Mouse (Mus musculus): ENCODE measurements around the gene Fzd7.

Gene Fzd7

GRCm38 (mm10) chr1:59472368-59473180 lies 9.7 kb upstream of the Fzd7 start:
- no peak for DNase-seq (ENCODE audit: low spot score in 2 of 2)

DNA sequence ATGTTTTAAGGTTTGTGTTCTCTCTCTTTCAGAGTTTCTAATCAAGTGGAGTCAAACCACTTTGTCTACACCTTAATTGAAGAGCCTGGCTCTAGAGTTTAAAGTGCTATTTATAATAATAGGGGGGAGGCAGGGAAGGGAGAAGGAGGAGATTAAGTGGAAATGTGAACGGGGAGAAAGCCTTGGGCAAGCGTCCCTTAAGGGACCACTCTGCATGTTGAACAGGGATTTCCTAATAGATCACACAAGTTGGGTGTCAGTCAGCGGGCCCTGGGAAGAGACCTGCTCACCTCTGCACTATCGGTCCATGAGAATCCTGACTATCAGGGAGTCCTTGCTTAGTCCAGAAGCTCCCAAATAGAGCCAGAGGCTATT lies 9.1 kb upstream of the Fzd7 start:
- no peak for DNase-seq (ENCODE audit: low spot score in 2 of 2)

DNA sequence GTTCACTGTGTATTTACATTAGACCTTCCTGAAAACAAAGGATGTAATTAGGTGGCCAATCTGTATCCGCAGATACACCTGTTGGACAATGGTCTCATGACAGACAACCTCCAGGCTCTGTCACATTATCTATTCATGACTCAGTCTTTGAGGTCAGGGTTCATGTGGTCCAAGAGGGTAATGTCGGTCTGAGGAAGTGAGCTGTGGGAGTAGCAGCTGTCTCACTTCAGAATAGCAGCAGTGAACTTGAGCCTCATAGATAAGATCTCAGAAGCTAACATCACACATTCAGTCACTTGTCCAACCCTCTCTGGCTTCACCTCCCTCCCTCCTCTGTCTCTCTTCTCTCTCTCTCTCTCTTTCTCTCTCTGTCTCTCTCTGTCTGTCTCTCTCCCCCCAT lies 6.6 kb upstream of the Fzd7 start:
- no peak for DNase-seq (ENCODE audit: low spot score in 2 of 2)

GRCm38 (mm10) chr1:59478911-59479310 lies 3.3 kb upstream of the Fzd7 start:
- no peak for DNase-seq (ENCODE audit: low spot score in 2 of 2)

DNA sequence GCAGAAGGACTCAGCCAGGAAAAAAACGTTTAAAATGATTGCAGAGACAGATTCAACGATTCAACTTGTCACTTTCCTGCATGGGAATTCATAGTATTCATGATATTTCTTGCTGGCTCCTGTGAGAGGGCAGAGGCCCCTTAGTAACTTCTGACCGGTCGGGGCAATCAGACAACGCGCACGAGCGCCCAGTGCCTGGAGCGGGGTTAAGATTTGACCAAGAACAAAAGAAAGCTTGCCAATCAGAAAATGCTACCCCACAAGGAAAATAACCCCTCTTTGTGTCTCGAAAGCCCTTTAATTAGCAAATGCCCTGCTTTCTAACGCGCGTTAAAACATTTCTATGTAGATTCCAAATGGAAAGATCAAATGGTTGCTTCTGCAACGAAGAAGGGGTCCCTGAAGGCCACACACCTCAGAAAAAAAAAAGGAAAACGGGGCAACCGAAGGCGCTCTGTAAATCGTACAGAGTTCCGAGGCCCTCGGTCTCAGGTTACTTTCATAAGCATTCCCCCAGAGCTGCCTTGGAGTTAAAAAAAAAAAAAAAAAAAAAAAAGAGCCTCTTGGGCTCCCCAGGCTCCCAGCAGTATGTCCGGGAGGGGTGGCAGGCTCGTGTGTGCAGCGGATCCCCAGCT lies 1.3 kb upstream of the Fzd7 start:
- no peak for DNase-seq (ENCODE audit: low spot score in 2 of 2)

- peak; percentile 88 to 91 for DNase-seq (ENCODE audit: low spot score in 2 of 2)
Observed at GRCm38 (mm10) chr1:59481456-59482291, 550 bp upstream of the Fzd7 start.

DNA sequence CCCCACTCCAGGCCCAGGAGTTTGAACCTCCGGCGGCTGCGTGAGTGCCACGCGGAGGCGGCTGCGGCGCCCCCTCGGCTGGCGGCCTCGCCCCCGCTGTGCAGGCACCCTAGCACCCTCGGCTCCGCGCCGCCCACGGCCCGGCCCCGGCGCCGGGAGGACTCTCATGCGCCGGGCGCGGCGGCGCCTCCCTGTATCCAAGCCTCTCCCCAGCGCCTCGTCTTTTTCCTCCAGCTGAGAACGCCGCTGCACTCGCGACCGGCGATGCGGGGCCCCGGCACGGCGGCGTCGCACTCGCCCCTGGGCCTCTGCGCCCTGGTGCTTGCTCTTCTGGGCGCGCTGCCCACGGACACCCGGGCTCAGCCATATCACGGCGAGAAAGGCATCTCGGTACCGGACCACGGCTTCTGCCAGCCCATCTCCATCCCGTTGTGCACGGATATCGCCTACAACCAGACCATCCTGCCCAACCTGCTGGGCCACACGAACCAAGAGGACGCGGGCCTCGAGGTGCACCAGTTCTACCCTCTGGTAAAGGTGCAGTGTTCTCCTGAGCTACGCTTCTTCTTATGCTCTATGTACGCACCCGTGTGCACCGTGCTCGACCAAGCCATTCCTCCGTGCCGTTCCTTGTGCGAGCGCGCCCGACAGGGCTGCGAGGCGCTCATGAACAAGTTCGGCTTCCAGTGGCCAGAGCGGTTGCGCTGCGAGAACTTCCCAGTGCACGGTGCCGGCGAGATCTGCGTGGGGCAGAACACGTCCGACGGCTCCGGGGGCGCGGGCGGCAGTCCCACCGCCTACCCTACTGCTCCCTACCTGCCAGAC lies 684 bp downstream of the Fzd7 start:
- peak in 1 of 2 experiments; percentile 2 for DNase-seq (ENCODE audit: low spot score in 2 of 2)

DNA sequence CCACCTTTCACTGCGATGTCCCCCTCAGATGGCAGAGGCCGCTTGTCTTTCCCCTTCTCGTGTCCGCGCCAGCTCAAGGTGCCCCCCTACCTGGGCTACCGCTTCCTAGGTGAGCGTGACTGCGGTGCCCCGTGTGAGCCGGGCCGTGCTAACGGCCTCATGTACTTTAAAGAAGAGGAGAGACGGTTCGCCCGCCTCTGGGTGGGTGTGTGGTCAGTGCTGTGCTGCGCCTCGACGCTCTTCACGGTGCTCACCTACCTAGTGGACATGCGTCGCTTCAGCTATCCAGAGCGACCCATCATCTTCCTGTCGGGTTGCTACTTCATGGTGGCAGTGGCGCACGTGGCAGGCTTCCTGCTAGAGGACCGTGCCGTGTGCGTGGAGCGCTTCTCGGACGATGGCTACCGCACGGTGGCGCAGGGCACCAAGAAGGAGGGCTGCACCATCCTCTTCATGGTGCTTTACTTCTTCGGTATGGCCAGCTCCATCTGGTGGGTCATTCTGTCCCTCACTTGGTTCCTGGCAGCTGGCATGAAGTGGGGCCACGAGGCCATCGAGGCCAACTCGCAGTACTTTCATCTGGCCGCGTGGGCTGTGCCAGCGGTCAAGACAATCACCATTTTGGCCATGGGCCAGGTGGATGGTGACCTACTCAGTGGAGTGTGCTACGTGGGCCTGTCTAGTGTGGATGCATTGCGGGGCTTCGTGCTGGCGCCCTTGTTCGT lies 1.5 kb downstream of the Fzd7 start:
- peak; percentile 16 to 30 for DNase-seq (ENCODE audit: low spot score in 2 of 2)

DNA sequence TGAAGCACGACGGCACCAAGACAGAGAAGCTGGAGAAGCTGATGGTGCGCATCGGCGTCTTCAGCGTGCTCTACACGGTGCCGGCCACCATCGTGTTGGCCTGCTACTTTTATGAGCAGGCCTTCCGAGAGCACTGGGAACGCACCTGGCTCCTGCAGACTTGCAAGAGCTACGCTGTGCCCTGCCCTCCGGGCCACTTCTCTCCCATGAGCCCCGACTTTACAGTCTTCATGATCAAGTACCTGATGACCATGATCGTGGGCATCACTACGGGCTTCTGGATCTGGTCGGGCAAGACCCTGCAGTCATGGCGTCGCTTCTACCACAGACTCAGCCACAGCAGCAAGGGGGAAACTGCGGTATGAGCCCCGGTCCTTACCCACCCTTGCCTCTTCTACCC lies 2.1 kb downstream of the Fzd7 start:
- DNase-seq (ENCODE audit: low spot score in 2 of 2): no peak

DNA sequence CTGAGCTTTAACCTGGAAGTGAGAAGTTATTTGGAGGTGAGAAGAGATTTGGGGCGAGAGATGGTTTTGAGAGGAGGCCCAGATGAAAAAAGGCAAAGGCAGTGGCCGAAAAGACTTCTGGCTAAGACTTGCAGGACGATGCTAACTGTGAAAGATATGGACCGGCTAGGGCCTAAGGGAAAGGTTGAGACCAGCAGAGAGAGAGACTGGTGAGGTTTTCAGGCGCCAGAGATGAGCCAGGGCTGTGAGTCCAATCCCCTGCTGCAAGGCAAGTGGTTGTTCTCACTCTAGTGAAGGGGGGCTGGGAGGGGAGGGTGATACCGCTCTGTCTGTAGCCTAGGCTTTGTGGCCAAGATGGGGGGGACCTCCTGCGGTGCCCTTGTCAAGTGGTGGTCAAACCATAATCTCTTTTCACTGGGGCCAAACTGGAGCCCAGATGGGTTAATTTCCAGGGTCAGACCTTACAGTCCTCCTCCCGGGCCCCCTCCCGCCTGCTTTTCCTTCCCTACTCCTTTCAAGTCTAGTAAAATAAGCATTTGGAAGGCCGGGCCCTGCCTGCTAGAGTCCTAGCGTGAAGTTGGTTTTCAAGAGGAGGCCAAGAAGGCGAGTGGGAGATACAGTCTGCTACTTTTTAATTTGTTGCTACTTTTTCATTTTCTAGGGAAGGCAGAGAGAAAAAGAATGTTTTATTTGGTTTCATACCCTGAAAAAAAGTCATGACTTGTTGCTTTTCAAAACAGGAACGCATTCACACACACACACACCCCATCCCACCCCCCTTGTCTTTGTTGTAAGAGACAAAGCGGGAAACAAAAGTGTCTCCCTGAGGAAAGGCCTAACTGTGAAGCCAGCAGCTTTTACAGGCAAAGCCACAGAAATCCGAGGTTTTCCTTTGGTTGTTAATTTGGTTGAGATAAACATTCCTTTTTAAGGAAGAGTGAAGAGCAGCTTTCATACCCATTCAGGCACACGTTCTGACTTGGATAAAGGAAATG lies 2.9 kb downstream of the Fzd7 start:
- no peak for DNase-seq (ENCODE audit: low spot score in 2 of 2)

- DNase-seq (ENCODE audit: low spot score in 2 of 2): no peak
Observed at GRCm38 (mm10) chr1:59485803-59486202, 3.6 kb downstream of the Fzd7 start.

GRCm38 (mm10) chr1:59487651-59488051 lies 5.4 kb downstream of the Fzd7 start:
- no peak for DNase-seq (ENCODE audit: low spot score in 2 of 2)

GRCm38 (mm10) chr1:59488481-59488880 lies 6.3 kb downstream of the Fzd7 start:
- DNase-seq (ENCODE audit: low spot score in 2 of 2): no peak

DNA sequence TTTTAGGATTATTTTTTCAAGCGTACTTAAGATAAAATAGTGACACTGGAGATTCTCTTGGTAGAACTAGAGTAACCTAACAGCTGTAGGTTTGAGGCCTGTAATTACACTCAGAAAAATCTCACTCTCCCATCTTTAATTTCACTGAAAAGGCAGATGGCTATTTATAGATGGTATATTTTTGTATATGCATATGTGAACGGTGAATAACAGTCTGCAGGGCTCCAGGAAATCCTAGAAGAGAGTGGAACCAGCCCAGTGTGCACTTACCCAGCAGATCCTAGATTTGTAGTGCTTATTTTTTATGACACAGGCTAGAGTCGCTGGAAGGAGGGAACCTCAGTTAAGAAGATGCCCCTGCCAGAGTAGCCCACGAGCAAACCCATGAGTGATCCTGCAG lies 6.8 kb downstream of the Fzd7 start:
- DNase-seq (ENCODE audit: low spot score in 2 of 2): no peak

- DNase-seq (ENCODE audit: low spot score in 2 of 2): no peak
Observed at GRCm38 (mm10) chr1:59491517-59491916, 9.3 kb downstream of the Fzd7 start.

GRCm38 (mm10) chr1:59492432-59492831 lies 10.2 kb downstream of the Fzd7 start:
- no peak for DNase-seq (ENCODE audit: low spot score in 2 of 2)

- DNase-seq (ENCODE audit: low spot score in 2 of 2): no peak
Observed at GRCm38 (mm10) chr1:59495970-59496369, 13.7 kb downstream of the Fzd7 start.

GRCm38 (mm10) chr1:59497741-59498613 lies 15.8 kb downstream of the Fzd7 start:
- no peak for DNase-seq (ENCODE audit: low spot score in 2 of 2)

DNA sequence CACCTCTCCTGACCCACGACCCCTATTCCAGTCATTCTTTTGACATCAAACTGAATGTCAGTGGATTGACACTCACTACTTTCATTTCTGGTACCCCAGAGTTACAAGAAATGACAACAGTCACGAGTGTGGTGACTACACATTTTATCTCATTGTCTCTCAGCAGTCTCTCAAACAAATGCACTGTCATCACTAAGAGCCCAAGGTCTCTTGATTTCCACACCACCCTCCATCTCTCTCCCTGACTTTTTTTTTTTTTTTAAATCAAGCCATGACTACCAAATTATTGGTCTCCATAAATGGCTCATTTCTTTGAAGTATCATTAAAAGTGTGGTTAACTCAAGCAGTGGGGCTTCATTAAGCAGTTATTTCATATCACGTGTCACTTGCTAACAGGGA lies 17.1 kb downstream of the Fzd7 start:
- no peak for DNase-seq (ENCODE audit: low spot score in 2 of 2)
